ENCODE assay signal across 15 mouse cellular contexts in the genomic region with DNA sequence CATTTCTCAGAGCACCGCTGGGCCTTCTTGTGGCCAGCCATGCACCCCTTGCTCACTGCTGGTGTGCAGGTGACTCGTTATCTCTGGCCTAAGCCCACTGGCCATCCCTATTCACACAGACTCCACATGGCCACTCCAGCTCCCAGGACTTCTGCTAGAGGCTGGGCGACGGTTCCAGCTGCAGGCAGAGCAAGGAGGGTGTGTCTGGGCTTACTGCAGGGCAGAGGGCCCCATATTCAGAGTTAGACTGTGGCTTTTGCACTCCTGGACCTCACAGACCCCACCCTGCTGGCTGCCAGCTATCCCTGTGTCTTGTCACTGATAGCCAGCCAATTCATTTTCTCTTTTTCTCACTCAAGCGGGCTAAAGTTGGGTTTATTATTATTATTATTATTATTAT. TPM values are rescaled to one million over a fixed set of nuclear protein-coding genes. Genes with fewer than 3 reads are reported as not detected.
"Had no signal": no experiment of that assay in that cellular context is flagged by ENCODE, and none has a peak within 500 bp of the region (broad histone marks: within the 10 kb centered on the region; RNA-seq: fewer than 3 reads in every experiment).

No protein-coding gene starts in this region.

- H3K36me3 ChIP-seq: kidney, embryonic 15.5 days; limb, embryonic 10.5 days; liver, embryonic 13.5 days; lung, embryonic 15.5 days; midbrain, embryonic 13.5 days; neural tube, embryonic 15.5 days; stomach, embryonic 15.5 days had no signal

- H3K4me3 ChIP-seq: kidney, embryonic 15.5 days; left cerebral cortex, adult 2 months; limb, embryonic 10.5 days; liver, embryonic 13.5 days; lung, embryonic 15.5 days; midbrain, embryonic 13.5 days; myocyte; neural tube, embryonic 15.5 days; stomach, embryonic 15.5 days had no signal

- ATAC-seq: midbrain, embryonic 13.5 days had no signal

- H3K9me3 ChIP-seq: kidney, embryonic 15.5 days; limb, embryonic 10.5 days; liver, embryonic 13.5 days; lung, embryonic 15.5 days; midbrain, embryonic 13.5 days; neural tube, embryonic 15.5 days; stomach, embryonic 15.5 days had no signal

- H3K27me3 ChIP-seq: midbrain, embryonic 13.5 days; neural tube, embryonic 15.5 days had no signal

- H3K9ac ChIP-seq: kidney, embryonic 15.5 days; liver, embryonic 13.5 days; liver, postnatal 0 days; lung, embryonic 15.5 days; neural tube, embryonic 15.5 days; stomach, embryonic 15.5 days had no signal

- H3K27ac ChIP-seq: kidney, embryonic 15.5 days; left cerebral cortex, adult 2 months; limb, embryonic 10.5 days; liver, embryonic 13.5 days; lung, embryonic 15.5 days; midbrain, embryonic 13.5 days; neural tube, embryonic 15.5 days had no signal

- H3K4me2 ChIP-seq: kidney, embryonic 15.5 days; liver, embryonic 13.5 days; lung, embryonic 15.5 days; midbrain, embryonic 13.5 days; neural tube, embryonic 15.5 days; stomach, embryonic 15.5 days had no signal

- H3K4me1 ChIP-seq: neural tube, embryonic 15.5 days had no signal

- DNase-seq: right cerebral cortex, adult 18-20 months; right cerebral cortex, postnatal 25 days had no signal

RNA-seq across cellular contexts. Expression of a gene that starts 16.2 kb away (rescaled TPM):
- total RNA-seq: layer of hippocampus, postnatal 25 days; left cerebral cortex, postnatal 14 days; megakaryocyte-erythroid progenitor cell, adult 5-6 weeks had no signal

RNA-seq across cellular contexts. Expression of a gene that starts 36.6 kb away (rescaled TPM):
- total RNA-seq: megakaryocyte-erythroid progenitor cell, adult 5-6 weeks had no signal

RNA-seq across cellular contexts. Expression of a gene that starts 52.1 kb away (rescaled TPM):
- polyA plus RNA-seq: myocyte had no signal
